Comparison of ENCODE assay signal across 15 mouse cellular contexts in the genomic region with DNA sequence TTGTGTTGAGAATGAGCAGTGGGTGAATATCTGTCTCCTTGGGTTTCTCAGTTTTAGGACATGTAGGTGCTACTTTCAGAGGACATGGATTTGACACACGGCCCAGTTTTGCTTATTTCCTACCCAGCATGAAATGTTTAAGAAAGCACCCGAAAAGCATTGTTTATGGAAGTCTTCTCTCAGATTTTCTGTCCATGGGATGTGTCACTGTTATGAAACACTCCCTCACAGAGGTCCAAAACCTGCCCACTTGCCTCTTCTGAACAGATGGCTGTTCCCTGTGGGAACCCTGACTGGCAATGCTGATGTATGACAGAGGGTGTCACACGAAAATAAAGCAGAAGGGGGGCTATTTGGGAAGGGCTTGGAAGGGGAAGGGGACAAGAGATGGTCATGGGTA.
DNase-seq lines count a peak whose midpoint lies in the region; TF ChIP-seq lines count a peak whose summit lies in the region.
"Had no signal": no experiment of that assay in that cellular context is flagged by ENCODE, and none has a peak within 500 bp of the region (broad histone marks: within the 10 kb centered on the region; RNA-seq: fewer than 3 reads in every experiment).

No protein-coding gene starts in this region.

- intact Hi-C loops in heart, postnatal 14 days (cut with DNase I): no loop called here

- no peak overlapping the region for H3K4me3 ChIP-seq in layer of hippocampus, adult 2 months
- H3K4me3 ChIP-seq: embryonic facial prominence, embryonic 10.5 days; heart, embryonic 10.5 days; liver, embryonic 13.5 days; megakaryocyte, embryonic 14.5 days; neural tube, embryonic 15.5 days; stomach, embryonic 15.5 days had no signal

- TF ChIP-seq CTCF in layer of hippocampus, adult 2 months (conservative IDR thresholded peaks at IDR 0.05): no peak

- peak overlapping the region; percentile 85 for H3K27ac ChIP-seq in layer of hippocampus, adult 2 months
- H3K27ac ChIP-seq: embryonic facial prominence, embryonic 10.5 days; heart, embryonic 10.5 days; liver, embryonic 13.5 days; neural tube, embryonic 15.5 days; stomach, embryonic 15.5 days had no signal

- peak; percentile 77 for DNase-seq in right cerebral cortex, adult 18-20 months
- no peak for DNase-seq in right cerebral cortex, postnatal 14 days
- peak; percentile 96 for DNase-seq in cerebellum, adult 9-10 months
- peak; percentile 55 to 73 for DNase-seq in layer of hippocampus, adult 2 months (ENCODE audit: low spot score in 2 of 2)
- peak; percentile 34 to 77 for DNase-seq in right cerebral cortex, postnatal 36 days (ENCODE audit: low spot score in 2 of 2)
- no peak for DNase-seq in heart, postnatal 14 days
- no peak for DNase-seq in testis, postnatal 14 days (ENCODE audit: low spot score)
- DNase-seq: gastrocnemius, postnatal 14 days; liver, embryonic 13.5 days; thymus, postnatal 25 days had no signal

Comparison
In these comparisons a context has a peak if more than half of its experiments do, and no peak if none do; other contexts are left out.
1. DNase-seq: peak in right cerebral cortex, adult 18-20 months (single experiment), cerebellum, adult 9-10 months (single experiment), layer of hippocampus, adult 2 months (2 of 2) and right cerebral cortex, postnatal 36 days (2 of 2); none in right cerebral cortex, postnatal 14 days (single experiment), heart, postnatal 14 days (0 of 2) and testis, postnatal 14 days (single experiment).